Mouse (Mus musculus) macrophage (primary cell): ENCODE results near the gene Gtf2ird1. TPM values are rescaled to one million over a fixed set of nuclear protein-coding genes. Genes with fewer than 3 reads are reported as not detected.

Source experiments
- H3K27ac ChIP-seq: fragments of 350-480 bp; formaldehyde crosslinking; 2 replicates; pipeline ENCODE4 v1.9.0; 2021
- H3K36me3 ChIP-seq: fragments of 350-480 bp; formaldehyde crosslinking; 2 replicates; pipeline ENCODE4 v1.9.0; 2021; ENCODE audit errors: inconsistent target
- H3K4me3 ChIP-seq: fragments of 350-480 bp; formaldehyde crosslinking; 2 replicates; pipeline ENCODE4 v1.9.0; 2021; ENCODE audit errors: inconsistent target
- H3K79me2 ChIP-seq: fragments of 350-480 bp; formaldehyde crosslinking; 2 replicates; pipeline ENCODE4 v1.9.0; 2021; ENCODE audit errors: inconsistent target
- WGBS: methylation state at CpG from one replicate; pipeline ENCODE4 v1.1.7; 2026; ENCODE audit warnings: inconsistent platforms; ENCODE audit not compliant: missing documents; 5-methylcytosine and 5-hydroxymethylcytosine counted together
- polyA plus RNA-seq: library from polyadenylated mRNA; stranded (reverse); fragments of 250-400 nt; gene quantifications from 3 replicates; pipeline ENCODE4 v1.2.4, GENCODE M21; 2018; ENCODE audit warnings: inconsistent platforms

Gene Gtf2ird1
- polyA plus RNA-seq, 1 experiment from 2014 or later, result 12.1 TPM

- H3K79me2 ChIP-seq, result peaks cover 19% of the 10 kb centered on the region
- H3K4me3 ChIP-seq, result no peak overlapping the region
- H3K36me3 ChIP-seq, result no peaks in the 10 kb centered on the region
- H3K27ac ChIP-seq, result no peak overlapping the region
- 95% methylated on average over 7 of the region's 7 CpGs for WGBS
These were observed 139.8 kb downstream of the Gtf2ird1 start for GRCm38 (mm10) chr5:134316721-134317120.

- Histone ChIP-seq H3K36me3 (no peaks in the 10 kb centered on the region), H3K27ac (peak overlapping the region; percentile 90), H3K79me2 (peaks cover 28% of the 10 kb centered on the region), H3K4me3 (peak overlapping the region; percentile 61)
- WGBS, result 12% methylated on average over 25 of the region's 25 CpGs
These were observed 140.7 kb downstream of the Gtf2ird1 start for GRCm38 (mm10) chr5:134315623-134316350.

GRCm38 (mm10) chr5:134314688-134315622, 141.6 kb downstream of the Gtf2ird1 start, which contains the start of gene Gtf2i:
Gtf2i (minus strand) TSS chr5:134314760.
- peaks cover 37% of the 10 kb centered on the region for H3K79me2 ChIP-seq
- WGBS, result 2% methylated on average over 33 of the region's 40 CpGs
- 0 out of 2 replicates have a peak, but pooled peaks cover 7% of the 10 kb centered on the region for H3K36me3 ChIP-seq
- peak within 1 kb of the TSS; percentile 90 for H3K27ac ChIP-seq
- H3K4me3 ChIP-seq, result peak within 1 kb of the TSS; percentile 61

GRCm38 (mm10) chr5:134314068-134314674, 142.3 kb downstream of the Gtf2ird1 start:
- H3K79me2 ChIP-seq, result peaks cover 44% of the 10 kb centered on the region
- WGBS, result under 1% methylated on average over 38 of the region's 64 CpGs
- H3K4me3 ChIP-seq, result peak overlapping the region; percentile 50
- peak overlapping the region; percentile 80 for H3K27ac ChIP-seq
- 0 out of 2 replicates have a peak, but pooled peaks cover 8% of the 10 kb centered on the region for H3K36me3 ChIP-seq

GRCm38 (mm10) chr5:134313451-134314067, 143.0 kb downstream of the Gtf2ird1 start:
- peak overlapping the region; percentile 50 for H3K4me3 ChIP-seq
- H3K36me3 ChIP-seq, result 0 out of 2 replicates have a peak, but pooled peaks cover 8% of the 10 kb centered on the region
- H3K79me2 ChIP-seq, result peaks cover 51% of the 10 kb centered on the region
- WGBS, result under 1% methylated on average over 33 of the region's 68 CpGs
- peak overlapping the region; percentile 80 for H3K27ac ChIP-seq

GRCm38 (mm10) chr5:134312691-134313450, 143.6 kb downstream of the Gtf2ird1 start:
- WGBS, result 5% methylated on average over 19 of the region's 19 CpGs
- H3K4me3 ChIP-seq, result peak overlapping the region; percentile 48
- H3K79me2 ChIP-seq, result peaks cover 57% of the 10 kb centered on the region
- H3K27ac ChIP-seq, result peak overlapping the region; percentile 59
- H3K36me3 ChIP-seq, result 0 out of 2 replicates have a peak, but pooled peaks cover 11% of the 10 kb centered on the region

GRCm38 (mm10) chr5:134311894-134312411, 144.6 kb downstream of the Gtf2ird1 start:
- Histone ChIP-seq H3K4me3 (no peak overlapping the region), H3K36me3 (0 out of 2 replicates have a peak, but pooled peaks cover 14% of the 10 kb centered on the region), H3K27ac (no peak overlapping the region), H3K79me2 (peaks cover 67% of the 10 kb centered on the region)
- 90% methylated on average over 5 of the region's 6 CpGs for WGBS

- no peak overlapping the region for H3K27ac ChIP-seq
- peaks cover 84% of the 10 kb centered on the region for H3K79me2 ChIP-seq
- WGBS, result 94% methylated on average over 9 of the region's 9 CpGs
- peaks cover 22% of the 10 kb centered on the region; the same call in 1 of the 2 replicates for H3K36me3 ChIP-seq
- no peak overlapping the region for H3K4me3 ChIP-seq
These were observed 146.3 kb downstream of the Gtf2ird1 start for GRCm38 (mm10) chr5:134310201-134310600.

- WGBS, result 100% methylated on average over 1 of the region's 1 CpGs
- Histone ChIP-seq H3K79me2 (peaks cover 93% of the 10 kb centered on the region), H3K36me3 (peaks cover 30% of the 10 kb centered on the region), H3K4me3 (no peak overlapping the region), H3K27ac (no peak overlapping the region)
These were observed 147.2 kb downstream of the Gtf2ird1 start for GRCm38 (mm10) chr5:134309345-134309744.

Other genes with a start within 250 kb of the Gtf2ird1 start
- gene Ncf1, start 227.1 kb downstream of the Gtf2ird1 start, polyA plus RNA-seq, result 181 to 249 TPM (median 202 TPM) in 3 replicates
- gene Gtf2i, start 142.0 kb downstream of the Gtf2ird1 start, polyA plus RNA-seq, result 75.2 to 106 TPM (median 87.7 TPM) in 3 replicates
- 12.7 to 25.8 TPM (median 14.6 TPM) in 3 replicates for gene Clip2, start 95.7 kb upstream of the Gtf2ird1 start, polyA plus RNA-seq
- gene Syna, start 103.5 kb upstream of the Gtf2ird1 start, polyA plus RNA-seq, result not detected in 3 replicates
- 65.2 to 94.5 TPM (median 74.5 TPM) in 3 replicates for gene Rfc2, start 124.7 kb upstream of the Gtf2ird1 start, polyA plus RNA-seq
- 185 to 303 TPM (median 275 TPM) in 3 replicates for gene Lat2, start 158.3 kb upstream of the Gtf2ird1 start, polyA plus RNA-seq
- 92.6 to 190 TPM (median 145 TPM) in 3 replicates for gene Eif4h, start 182.8 kb upstream of the Gtf2ird1 start, polyA plus RNA-seq
- gene Limk1, start 231.9 kb upstream of the Gtf2ird1 start, polyA plus RNA-seq, result 16.9 to 25.3 TPM (median 20.3 TPM) in 3 replicates